8 mouse cellular contexts compared by ENCODE assay signal in genomic region chr11:69415327-69415667, GRCm38 (mm10). TPM values are rescaled to one million over a fixed set of nuclear protein-coding genes. Genes with fewer than 3 reads are reported as not detected.
A peak's percentile ranks its signal among the peaks of the same experiment; 100 is the strongest.
DNase-seq lines count a peak whose midpoint lies in the region; ATAC-seq and TF ChIP-seq lines count a peak whose summit lies in the region.

No protein-coding gene starts in this region.

- H3K9me3 ChIP-seq in forebrain, postnatal 0 days (ENCODE audit: low read length): no peaks in the 10 kb centered on the region
- H3K9me3 ChIP-seq in hindbrain, embryonic 14.5 days (ENCODE audit: control insufficient read depth, low read length): no peaks in the 10 kb centered on the region
- no peaks in the 10 kb centered on the region for H3K9me3 ChIP-seq in neural tube, embryonic 12.5 days

- H3K4me2 ChIP-seq in forebrain, postnatal 0 days (ENCODE audit: low read depth): peak overlapping the region; percentile 98
- peak overlapping the region; percentile 99 for H3K4me2 ChIP-seq in hindbrain, embryonic 14.5 days (replicated peaks)
- peak overlapping the region; percentile 98 for H3K4me2 ChIP-seq in neural tube, embryonic 12.5 days (replicated peaks)

- H3K36me3 ChIP-seq in forebrain, postnatal 0 days (ENCODE audit: insufficient read depth): peaks cover 11% of the 10 kb centered on the region
- H3K36me3 ChIP-seq in hindbrain, embryonic 14.5 days (replicated peaks; ENCODE audit: control insufficient read depth, insufficient read depth): peaks cover 21% of the 10 kb centered on the region
- peaks cover 8% of the 10 kb centered on the region for H3K36me3 ChIP-seq in neural tube, embryonic 12.5 days

- peak overlapping the region; percentile 99 for H3K27ac ChIP-seq in forebrain, postnatal 0 days (ENCODE audit: low read depth, low read length)
- H3K27ac ChIP-seq in hindbrain, embryonic 14.5 days: peak overlapping the region; percentile 100
- peak overlapping the region; percentile 95 for H3K27ac ChIP-seq in neural tube, embryonic 12.5 days

- peak overlapping the region; percentile 85 for H3K9ac ChIP-seq in forebrain, postnatal 0 days
- peak overlapping the region; percentile 99 for H3K9ac ChIP-seq in hindbrain, embryonic 14.5 days
- H3K9ac ChIP-seq in neural tube, embryonic 12.5 days: peak overlapping the region; percentile 95

- peak; percentile 22 for TF ChIP-seq CTCF in forebrain, postnatal 0 days (IDR thresholded peaks at IDR 0.05; ENCODE audit: low read depth)

- WGBS in forebrain, postnatal 0 days: 4% methylated on average over 3 of the region's 3 CpGs
- 0% methylated on average over 3 of the region's 3 CpGs for WGBS in hindbrain, embryonic 14.5 days
- WGBS in neural tube, embryonic 12.5 days: 0% methylated on average over 3 of the region's 3 CpGs

- H3K27me3 ChIP-seq in forebrain, postnatal 0 days (ENCODE audit: insufficient read depth, low read length): peaks cover 4% of the 10 kb centered on the region; the same call in 1 of the 2 replicates
- 0 out of 2 replicates have a peak, but pooled peaks cover under 1% of the 10 kb centered on the region for H3K27me3 ChIP-seq in hindbrain, embryonic 14.5 days (ENCODE audit: control insufficient read depth, insufficient read depth, low read length)
- peaks cover 1% of the 10 kb centered on the region; the same call in 1 of the 2 replicates for H3K27me3 ChIP-seq in neural tube, embryonic 12.5 days (replicated peaks)

- H3K4me1 ChIP-seq in forebrain, postnatal 0 days (ENCODE audit: insufficient read depth): peaks cover 48% of the 10 kb centered on the region
- peaks cover 62% of the 10 kb centered on the region for H3K4me1 ChIP-seq in hindbrain, embryonic 14.5 days (replicated peaks; ENCODE audit: control insufficient read depth, insufficient read depth, low read length)
- peaks cover 78% of the 10 kb centered on the region for H3K4me1 ChIP-seq in neural tube, embryonic 12.5 days

- DNase-seq in ovary, adult 18-20 months (ENCODE audit: low spot score): peak; percentile 70
- no peak for DNase-seq in ovary, postnatal 14 days (ENCODE audit: low spot score)
- peak; percentile 89 for DNase-seq in cerebellum, adult 11-12 months
- DNase-seq in forebrain, postnatal 0 days: peak; percentile 68
- DNase-seq in hindbrain, embryonic 14.5 days (ENCODE audit: low spot score): peak; percentile 70
- peak; percentile 49 for DNase-seq in liver
- no peak for DNase-seq in natural killer cell, adult 2 months (ENCODE audit: low spot score in 2 of 2)

- ATAC-seq in forebrain, postnatal 0 days: peak; percentile 4; the same call in 1 of the 2 replicates
- peak; percentile 15; the same call in 1 of the 2 replicates for ATAC-seq in hindbrain, embryonic 14.5 days (ENCODE audit: low FRiP score)
- peak; percentile 7 for ATAC-seq in neural tube, embryonic 12.5 days (ENCODE audit: low FRiP score, low read depth)

- peak overlapping the region; percentile 71 for H3K4me3 ChIP-seq in forebrain, postnatal 0 days (ENCODE audit: low read depth, low read length)
- peak overlapping the region; percentile 65 for H3K4me3 ChIP-seq in hindbrain, embryonic 14.5 days (replicated peaks; ENCODE audit: low read length)
- peak overlapping the region; percentile 76 for H3K4me3 ChIP-seq in neural tube, embryonic 12.5 days

RNA-seq across cellular contexts. Expression of gene Kdm6b, which starts 1.8 kb away (rescaled TPM):
- total RNA-seq in forebrain, postnatal 0 days (2014; rRNA removed): 10.2 and 15.0 TPM in 2 replicates
- 18.1 and 30.2 TPM in 2 replicates for polyA plus RNA-seq in forebrain, postnatal 0 days (2015; fragmentation: Nextera tagmentation; extraction: Ambion mirVana)
- polyA plus RNA-seq in hindbrain, embryonic 14.5 days (2014; fragmentation: Nextera tagmentation; extraction: Ambion mirVana): 26.8 and 33.0 TPM in 2 replicates
- 48.6 and 52.4 TPM in 2 replicates for polyA plus RNA-seq in neural tube, embryonic 12.5 days (2016; fragmentation: Nextera tagmentation; extraction: Ambion mirVana)

RNA-seq across cellular contexts. Expression of gene Tmem88, which starts 17.3 kb away (rescaled TPM):
- 2.0 and 2.4 TPM in 2 replicates for total RNA-seq in forebrain, postnatal 0 days (2014; rRNA removed)
- 6.8 and 7.7 TPM in 2 replicates for polyA plus RNA-seq in forebrain, postnatal 0 days (2015; fragmentation: Nextera tagmentation; extraction: Ambion mirVana)
- 5.4 and 7.7 TPM in 2 replicates for polyA plus RNA-seq in hindbrain, embryonic 14.5 days (2014; fragmentation: Nextera tagmentation; extraction: Ambion mirVana)
- 13.7 TPM in 2 replicates for polyA plus RNA-seq in neural tube, embryonic 12.5 days (2016; fragmentation: Nextera tagmentation; extraction: Ambion mirVana)

RNA-seq across cellular contexts. Expression of gene Cyb5d1, which starts 19.9 kb away (rescaled TPM):
- 21.1 and 28.9 TPM in 2 replicates for total RNA-seq in forebrain, postnatal 0 days (2014; rRNA removed)
- polyA plus RNA-seq in forebrain, postnatal 0 days (2015; fragmentation: Nextera tagmentation; extraction: Ambion mirVana): 17.0 and 24.2 TPM in 2 replicates
- 23.9 and 26.7 TPM in 2 replicates for polyA plus RNA-seq in hindbrain, embryonic 14.5 days (2014; fragmentation: Nextera tagmentation; extraction: Ambion mirVana)
- polyA plus RNA-seq in neural tube, embryonic 12.5 days (2016; fragmentation: Nextera tagmentation; extraction: Ambion mirVana): 48.5 and 49.9 TPM in 2 replicates

RNA-seq across cellular contexts. Expression of gene Naa38, which starts 20.0 kb away (rescaled TPM):
- 47.7 and 59.2 TPM in 2 replicates for total RNA-seq in forebrain, postnatal 0 days (2014; rRNA removed)
- polyA plus RNA-seq in forebrain, postnatal 0 days (2015; fragmentation: Nextera tagmentation; extraction: Ambion mirVana): 125 and 141 TPM in 2 replicates
- 117 and 130 TPM in 2 replicates for polyA plus RNA-seq in hindbrain, embryonic 14.5 days (2014; fragmentation: Nextera tagmentation; extraction: Ambion mirVana)
- 105 and 111 TPM in 2 replicates for polyA plus RNA-seq in neural tube, embryonic 12.5 days (2016; fragmentation: Nextera tagmentation; extraction: Ambion mirVana)

RNA-seq across cellular contexts. Expression of gene Chd3, which starts 46.1 kb away (rescaled TPM):
- 356 and 381 TPM in 2 replicates for total RNA-seq in forebrain, postnatal 0 days (2014; rRNA removed)
- polyA plus RNA-seq in forebrain, postnatal 0 days (2015; fragmentation: Nextera tagmentation; extraction: Ambion mirVana): 55.3 and 74.7 TPM in 2 replicates
- 67.5 and 76.6 TPM in 2 replicates for polyA plus RNA-seq in hindbrain, embryonic 14.5 days (2014; fragmentation: Nextera tagmentation; extraction: Ambion mirVana)
- 87.1 and 93.0 TPM in 2 replicates for polyA plus RNA-seq in neural tube, embryonic 12.5 days (2016; fragmentation: Nextera tagmentation; extraction: Ambion mirVana)

Comparison
In these comparisons a context has a peak if more than half of its experiments do, and no peak if none do; other contexts are left out.
1. DNase-seq: peak in ovary, adult 18-20 months (single experiment), cerebellum, adult 11-12 months (single experiment), forebrain, postnatal 0 days (single experiment), hindbrain, embryonic 14.5 days (single experiment) and liver (single experiment); none in ovary, postnatal 14 days (single experiment) and natural killer cell, adult 2 months (0 of 2).
2. Peak in every context shown above with its lines, with median percentiles within 50 percentile points of each other: ATAC-seq, H3K27ac ChIP-seq, H3K4me2 ChIP-seq, H3K4me3 ChIP-seq and H3K9ac ChIP-seq.